Mouse (Mus musculus): ENCODE measurements around the gene Epha8. TPM values are rescaled to one million over a fixed set of nuclear protein-coding genes. Genes with fewer than 3 reads are reported as not detected.

Gene Epha8
- polyA plus RNA-seq, 1 experiment from 2014 or later = 4.6 TPM

GRCm38 (mm10) chr4:136916359-136917164 lies 40.1 kb downstream of the Epha8 start:
- no peaks in the 10 kb centered on the region for H3K9me3 ChIP-seq
- WGBS = 68% methylated on average over 20 of the region's 20 CpGs
- DNase-seq (ENCODE audit: low spot score) = no peak
- H3K4me1 ChIP-seq (replicated peaks) = peaks cover 39% of the 10 kb centered on the region
- H3K27me3 ChIP-seq (ENCODE audit: insufficient read depth, poor library complexity, severe bottlenecking) = peaks cover 34% of the 10 kb centered on the region
- no peak overlapping the region for H3K4me3 ChIP-seq
- no peak overlapping the region for H3K27ac ChIP-seq
- no peaks in the 10 kb centered on the region for H3K36me3 ChIP-seq

GRCm38 (mm10) chr4:136912841-136913240 lies 43.8 kb downstream of the Epha8 start:
- peaks cover 49% of the 10 kb centered on the region for H3K4me1 ChIP-seq (replicated peaks)
- peaks cover 56% of the 10 kb centered on the region for H3K27me3 ChIP-seq (ENCODE audit: insufficient read depth, poor library complexity, severe bottlenecking)
- H3K27ac ChIP-seq = peak overlapping the region; percentile 13; the same call in 1 of the 2 replicates
- H3K4me3 ChIP-seq = no peak overlapping the region
- DNase-seq (ENCODE audit: low spot score) = peak; percentile 35
- H3K36me3 ChIP-seq = no peaks in the 10 kb centered on the region
- 8% methylated on average over 9 of the region's 9 CpGs for WGBS
- no peaks in the 10 kb centered on the region for H3K9me3 ChIP-seq

- Histone ChIP-seq H3K27me3 (ENCODE audit: insufficient read depth, poor library complexity, severe bottlenecking) (peaks cover 64% of the 10 kb centered on the region), H3K27ac (peak overlapping the region; percentile 30; the same call in 1 of the 2 replicates), H3K4me3 (peak overlapping the region; percentile 14)
These were observed 44.8 kb downstream of the Epha8 start for GRCm38 (mm10) chr4:136911804-136912203.

GRCm38 (mm10) chr4:136911211-136911646 lies 45.4 kb downstream of the Epha8 start:
- Histone ChIP-seq H3K27me3 (ENCODE audit: insufficient read depth, poor library complexity, severe bottlenecking) (peaks cover 70% of the 10 kb centered on the region), H3K36me3 (no peaks in the 10 kb centered on the region), H3K4me3 (peak overlapping the region; percentile 14), H3K27ac (peak overlapping the region; percentile 30; the same call in 1 of the 2 replicates), H3K9me3 (no peaks in the 10 kb centered on the region), H3K4me1 (replicated peaks) (peaks cover 38% of the 10 kb centered on the region)
- 2% methylated on average over 17 of the region's 17 CpGs for WGBS
- DNase-seq (ENCODE audit: low spot score) = peak; percentile 56

More at GRCm38 (mm10) chr4:136911804-136912203, 44.8 kb downstream of the Epha8 start:
- WGBS = 38% methylated on average over 9 of the region's 9 CpGs
- no peaks in the 10 kb centered on the region for H3K9me3 ChIP-seq
- DNase-seq (ENCODE audit: low spot score) = no peak
- no peaks in the 10 kb centered on the region for H3K36me3 ChIP-seq
- peaks cover 41% of the 10 kb centered on the region for H3K4me1 ChIP-seq (replicated peaks)

GRCm38 (mm10) chr4:136907809-136908208 lies 48.8 kb downstream of the Epha8 start:
- H3K9me3 ChIP-seq = no peaks in the 10 kb centered on the region
- no peak for DNase-seq (ENCODE audit: low spot score)
- H3K27me3 ChIP-seq (ENCODE audit: insufficient read depth, poor library complexity, severe bottlenecking) = peaks cover 84% of the 10 kb centered on the region
- H3K4me1 ChIP-seq (replicated peaks) = peaks cover 36% of the 10 kb centered on the region
- H3K36me3 ChIP-seq = no peaks in the 10 kb centered on the region
- H3K4me3 ChIP-seq = no peak overlapping the region
- H3K27ac ChIP-seq = no peak overlapping the region

- peak; percentile 55 for DNase-seq (ENCODE audit: low spot score)
- Histone ChIP-seq H3K36me3 (no peaks in the 10 kb centered on the region), H3K27ac (no peak overlapping the region), H3K4me1 (replicated peaks) (peaks cover 28% of the 10 kb centered on the region), H3K9me3 (no peaks in the 10 kb centered on the region), H3K4me3 (no peak overlapping the region), H3K27me3 (ENCODE audit: insufficient read depth, poor library complexity, severe bottlenecking) (peaks cover 83% of the 10 kb centered on the region)
- WGBS = 16% methylated on average over 7 of the region's 7 CpGs
These were observed 49.6 kb downstream of the Epha8 start for GRCm38 (mm10) chr4:136907033-136907432.

- Histone ChIP-seq H3K4me3 (peak overlapping the region; percentile 31), H3K36me3 (no peaks in the 10 kb centered on the region), H3K9me3 (no peaks in the 10 kb centered on the region), H3K27ac (no peak overlapping the region), H3K27me3 (ENCODE audit: insufficient read depth, poor library complexity, severe bottlenecking) (peaks cover 64% of the 10 kb centered on the region), H3K4me1 (replicated peaks) (peaks cover 13% of the 10 kb centered on the region)
- under 1% methylated on average over 23 of the region's 23 CpGs for WGBS
- no peak for DNase-seq (ENCODE audit: low spot score)
These were observed 51.7 kb downstream of the Epha8 start for GRCm38 (mm10) chr4:136904767-136905539.

GRCm38 (mm10) chr4:136899154-136899553 lies 57.5 kb downstream of the Epha8 start:
- no peak for DNase-seq (ENCODE audit: low spot score)
- Histone ChIP-seq H3K9me3 (no peaks in the 10 kb centered on the region), H3K27ac (no peak overlapping the region), H3K36me3 (no peaks in the 10 kb centered on the region), H3K27me3 (ENCODE audit: insufficient read depth, poor library complexity, severe bottlenecking) (peaks cover 65% of the 10 kb centered on the region), H3K4me3 (no peak overlapping the region), H3K4me1 (replicated peaks) (peaks cover 15% of the 10 kb centered on the region)
- WGBS = 62% methylated on average over 7 of the region's 7 CpGs

GRCm38 (mm10) chr4:136898637-136899036 lies 58.0 kb downstream of the Epha8 start, which contains the start of gene C1qa:
Gene C1qa, minus strand, starts transcription at chr4:136898803.
- H3K36me3 ChIP-seq = no peaks in the 10 kb centered on the region
- H3K27me3 ChIP-seq (ENCODE audit: insufficient read depth, poor library complexity, severe bottlenecking) = peaks cover 64% of the 10 kb centered on the region
- no peaks in the 10 kb centered on the region for H3K9me3 ChIP-seq
- no peak within 1 kb of the TSS for H3K4me3 ChIP-seq
- 81% methylated on average over 9 of the region's 9 CpGs for WGBS
- H3K4me1 ChIP-seq (replicated peaks) = peaks cover 17% of the 10 kb centered on the region
- no peak for DNase-seq (ENCODE audit: low spot score)
- no peak within 1 kb of the TSS for H3K27ac ChIP-seq

GRCm38 (mm10) chr4:136898084-136898598 lies 58.5 kb downstream of the Epha8 start:
- Histone ChIP-seq H3K36me3 (no peaks in the 10 kb centered on the region), H3K9me3 (no peaks in the 10 kb centered on the region), H3K4me1 (replicated peaks) (peaks cover 17% of the 10 kb centered on the region), H3K4me3 (no peak overlapping the region), H3K27me3 (ENCODE audit: insufficient read depth, poor library complexity, severe bottlenecking) (peaks cover 66% of the 10 kb centered on the region), H3K27ac (no peak overlapping the region)
- WGBS = 72% methylated on average over 9 of the region's 9 CpGs
- DNase-seq (ENCODE audit: low spot score) = no peak

GRCm38 (mm10) chr4:136896461-136896860 lies 60.2 kb downstream of the Epha8 start:
- DNase-seq (ENCODE audit: low spot score) = no peak
- H3K27me3 ChIP-seq (ENCODE audit: insufficient read depth, poor library complexity, severe bottlenecking) = peaks cover 71% of the 10 kb centered on the region
- no peak overlapping the region for H3K27ac ChIP-seq
- H3K4me1 ChIP-seq (replicated peaks) = peaks cover 17% of the 10 kb centered on the region
- H3K4me3 ChIP-seq = no peak overlapping the region
- no peaks in the 10 kb centered on the region for H3K36me3 ChIP-seq
- WGBS = 35% methylated on average over 10 of the region's 10 CpGs
- H3K9me3 ChIP-seq = no peaks in the 10 kb centered on the region

- no peak for DNase-seq (ENCODE audit: low spot score)
- H3K27me3 ChIP-seq (ENCODE audit: insufficient read depth, poor library complexity, severe bottlenecking) = peaks cover 77% of the 10 kb centered on the region
- H3K4me3 ChIP-seq = peak overlapping the region; percentile 29
- WGBS = 7% methylated on average over 15 of the region's 15 CpGs
- no peaks in the 10 kb centered on the region for H3K36me3 ChIP-seq
- no peaks in the 10 kb centered on the region for H3K9me3 ChIP-seq
- H3K4me1 ChIP-seq (replicated peaks) = peaks cover 17% of the 10 kb centered on the region
- H3K27ac ChIP-seq = 0 out of 2 replicates have a peak overlapping the region, but pooled peaks have one; percentile 35
These were observed 60.8 kb downstream of the Epha8 start for GRCm38 (mm10) chr4:136895861-136896260.
